Comparison of ENCODE assay signal across 24 mouse cellular contexts in the genomic region with DNA sequence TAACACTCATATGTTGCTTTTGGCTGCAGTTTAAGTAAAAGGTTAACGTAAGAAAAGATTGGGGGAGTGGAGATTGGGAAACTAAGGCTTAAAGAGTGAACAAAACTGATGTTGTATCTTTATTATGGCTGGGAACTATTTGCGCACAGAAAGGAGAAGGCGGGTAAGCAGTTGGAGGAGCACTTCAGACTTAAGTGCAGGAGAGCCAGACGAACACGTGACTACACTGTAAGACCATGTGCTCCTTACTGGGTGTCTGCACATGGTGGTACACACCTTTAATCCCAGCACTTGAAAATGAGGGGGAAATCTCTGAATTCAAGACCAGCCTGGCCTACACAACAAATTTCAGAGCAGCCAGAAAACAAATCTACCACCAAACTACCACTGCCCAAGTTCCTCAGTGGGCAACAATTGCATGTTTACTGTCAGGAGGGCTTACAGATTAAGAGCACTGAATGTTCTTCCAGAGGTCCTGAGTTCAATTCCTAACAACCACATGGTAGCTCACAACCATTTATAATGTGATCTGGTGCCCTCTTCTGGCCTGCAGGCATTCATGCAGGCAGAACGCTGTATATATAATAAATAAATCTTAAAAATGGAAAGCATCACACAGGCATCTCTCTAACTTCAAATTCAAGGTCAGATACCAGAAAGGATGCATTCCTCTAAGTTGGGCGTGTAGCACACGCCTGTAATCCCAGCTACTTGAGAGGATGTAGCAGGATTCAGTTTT. TPM values are rescaled to one million over a fixed set of nuclear protein-coding genes. Genes with fewer than 3 reads are reported as not detected.
A peak's percentile ranks its signal among the peaks of the same experiment; 100 is the strongest.
DNase-seq lines count a peak whose midpoint lies in the region; ATAC-seq and TF ChIP-seq lines count a peak whose summit lies in the region.
"Had no signal": no experiment of that assay in that cellular context is flagged by ENCODE, and none has a peak within 500 bp of the region (broad histone marks: within the 10 kb centered on the region; RNA-seq: fewer than 3 reads in every experiment).

No protein-coding gene starts in this region.

- 91% methylated on average over 8 of the region's 8 CpGs for WGBS in forebrain, postnatal 0 days
- WGBS in forebrain, embryonic 14.5 days, result 94% methylated on average over 8 of the region's 8 CpGs
- 90% methylated on average over 8 of the region's 8 CpGs for WGBS in kidney, adult 2 months
- WGBS in kidney, embryonic 16.5 days, result 90% methylated on average over 8 of the region's 8 CpGs
- WGBS in lung, adult 2 months, result 74% methylated on average over 8 of the region's 8 CpGs

- H3K27ac ChIP-seq in forebrain, postnatal 0 days (ENCODE audit: low read depth, low read length), result no peak overlapping the region
- H3K27ac ChIP-seq in forebrain, embryonic 14.5 days (ENCODE audit: low read depth, low read length), result no peak overlapping the region
- H3K27ac ChIP-seq in kidney, adult 2 months (ENCODE audit: insufficient read depth, low read depth, low read length), result no peak overlapping the region
- no peak overlapping the region for H3K27ac ChIP-seq in kidney, embryonic 16.5 days (ENCODE audit: low read length)
- H3K27ac ChIP-seq: embryonic facial prominence, embryonic 12.5 days; forebrain, embryonic 15.5 days; limb, embryonic 10.5 days; neural tube, embryonic 12.5 days had no signal

- TF ChIP-seq CTCF in forebrain, postnatal 0 days (IDR thresholded peaks at IDR 0.05; ENCODE audit: low read depth), result peak; percentile 59
- TF ChIP-seq CTCF in kidney, adult 2 months (conservative IDR thresholded peaks at IDR 0.05; ENCODE audit: insufficient read depth, insufficient read length, low read depth, low read length), result 0 out of 2 replicates have a peak, but pooled peaks have one; percentile 21
- TF ChIP-seq CTCF in lung, adult 2 months (IDR thresholded peaks at IDR 0.05; ENCODE audit: insufficient read depth, low read length), result no peak

- no peaks in the 10 kb centered on the region for H3K9me3 ChIP-seq in forebrain, postnatal 0 days (ENCODE audit: low read length)
- H3K9me3 ChIP-seq in forebrain, embryonic 14.5 days (replicated peaks; ENCODE audit: control insufficient read depth, low read length), result no peaks in the 10 kb centered on the region
- H3K9me3 ChIP-seq in kidney, embryonic 16.5 days (ENCODE audit: low read length), result no peaks in the 10 kb centered on the region
- H3K9me3 ChIP-seq: embryonic facial prominence, embryonic 12.5 days; forebrain, embryonic 15.5 days; heart, embryonic 12.5 days; limb, embryonic 10.5 days; neural tube, embryonic 12.5 days had no signal

- peaks cover 7% of the 10 kb centered on the region for H3K4me1 ChIP-seq in forebrain, postnatal 0 days (ENCODE audit: insufficient read depth)
- H3K4me1 ChIP-seq in forebrain, embryonic 14.5 days (ENCODE audit: control insufficient read depth, insufficient read depth, low read length), result peaks cover 14% of the 10 kb centered on the region; the same call in 1 of the 2 replicates
- H3K4me1 ChIP-seq in kidney, adult 2 months (ENCODE audit: control insufficient read depth, insufficient read depth, low read length), result no peaks in the 10 kb centered on the region; the same call in 1 of the 2 replicates
- peaks cover 21% of the 10 kb centered on the region for H3K4me1 ChIP-seq in kidney, embryonic 16.5 days (ENCODE audit: insufficient read depth, low read length)
- no peaks in the 10 kb centered on the region for H3K4me1 ChIP-seq in lung, adult 2 months (ENCODE audit: control insufficient read depth, insufficient read depth, low read length)

- peaks cover 86% of the 10 kb centered on the region for H3K36me3 ChIP-seq in forebrain, postnatal 0 days (ENCODE audit: insufficient read depth)
- H3K36me3 ChIP-seq in forebrain, embryonic 14.5 days (ENCODE audit: control insufficient read depth, insufficient read depth, low read length), result peaks cover 92% of the 10 kb centered on the region
- peaks cover 13% of the 10 kb centered on the region for H3K36me3 ChIP-seq in kidney, adult 2 months (ENCODE audit: control insufficient read depth, insufficient read depth, low read length)
- peaks cover 92% of the 10 kb centered on the region for H3K36me3 ChIP-seq in kidney, embryonic 16.5 days (ENCODE audit: insufficient read depth, low read length)

- no peak overlapping the region for H3K9ac ChIP-seq in forebrain, postnatal 0 days
- no peak overlapping the region for H3K9ac ChIP-seq in forebrain, embryonic 14.5 days (ENCODE audit: low read length)
- H3K9ac ChIP-seq in kidney, embryonic 16.5 days (replicated peaks; ENCODE audit: low read length), result no peak overlapping the region
- H3K9ac ChIP-seq: embryonic facial prominence, embryonic 12.5 days; forebrain, embryonic 15.5 days; heart, embryonic 12.5 days; neural tube, embryonic 12.5 days had no signal

- no peak for TF ChIP-seq POLR2A in kidney, adult 2 months (IDR thresholded peaks at IDR 0.05; ENCODE audit: low read depth, low read length)
- TF ChIP-seq POLR2A in lung, adult 2 months (IDR thresholded peaks at IDR 0.05; ENCODE audit: borderline replicate concordance, extremely low read depth, low read depth, low read length), result no peak

- no peak overlapping the region for H3K4me2 ChIP-seq in forebrain, postnatal 0 days (ENCODE audit: low read depth)
- no peak overlapping the region for H3K4me2 ChIP-seq in forebrain, embryonic 14.5 days (ENCODE audit: low read length)
- no peak overlapping the region for H3K4me2 ChIP-seq in kidney, embryonic 16.5 days (replicated peaks; ENCODE audit: low read depth, low read length)
- H3K4me2 ChIP-seq: embryonic facial prominence, embryonic 12.5 days; forebrain, embryonic 15.5 days; heart, embryonic 12.5 days; midbrain, embryonic 11.5 days; neural tube, embryonic 12.5 days had no signal

- H3K27me3 ChIP-seq in forebrain, postnatal 0 days (ENCODE audit: insufficient read depth, low read length), result no peaks in the 10 kb centered on the region
- H3K27me3 ChIP-seq in forebrain, embryonic 14.5 days (replicated peaks; ENCODE audit: control insufficient read depth, insufficient read depth, low read length), result no peaks in the 10 kb centered on the region
- H3K27me3 ChIP-seq in kidney, adult 2 months (replicated peaks; ENCODE audit: control insufficient read depth, insufficient read depth, low read length), result no peaks in the 10 kb centered on the region
- no peaks in the 10 kb centered on the region for H3K27me3 ChIP-seq in kidney, embryonic 16.5 days (ENCODE audit: insufficient read depth, low read length)
- H3K27me3 ChIP-seq: embryonic facial prominence, embryonic 12.5 days; forebrain, embryonic 15.5 days; heart, embryonic 12.5 days; neural tube, embryonic 12.5 days had no signal

- peak; percentile 22 for DNase-seq in forebrain, postnatal 0 days
- DNase-seq in forebrain, embryonic 14.5 days (ENCODE audit: low spot score), result no peak
- DNase-seq in kidney, adult 2 months, result no peak
- peak; percentile 38 for DNase-seq in lung, adult 2 months
- no peak for DNase-seq in lung, postnatal 14 days
- peak; percentile 76 for DNase-seq in lung, postnatal 36 days
- no peak for DNase-seq in Muller cell, postnatal 12 days (ENCODE audit: inconsistent ontology term)
- DNase-seq: adrenal gland, adult 2 months; cerebellum, adult 2 months; heart, postnatal 4 days; kidney, postnatal 10 days; right cerebral cortex, postnatal 4 days had no signal

- ATAC-seq in forebrain, postnatal 0 days, result no peak
- ATAC-seq in forebrain, embryonic 14.5 days, result no peak
- no peak for ATAC-seq in kidney, embryonic 16.5 days (ENCODE audit: low FRiP score, low TSS enrichment)
- ATAC-seq: forebrain, embryonic 15.5 days; inflammation-experienced regulatory T-cells, adult 6 months had no signal

- no peak overlapping the region for H3K4me3 ChIP-seq in forebrain, postnatal 0 days (ENCODE audit: low read depth, low read length)
- no peak overlapping the region for H3K4me3 ChIP-seq in forebrain, embryonic 14.5 days (ENCODE audit: low read depth, low read length)
- H3K4me3 ChIP-seq in kidney, adult 2 months (ENCODE audit: insufficient read depth, low read depth, low read length), result no peak overlapping the region
- H3K4me3 ChIP-seq in kidney, embryonic 16.5 days (ENCODE audit: low read length), result no peak overlapping the region
- no peak overlapping the region for H3K4me3 ChIP-seq in lung, adult 2 months (replicated peaks; ENCODE audit: extremely low read depth, low read depth, low read length)
- H3K4me3 ChIP-seq: embryonic facial prominence, embryonic 12.5 days; erythroblast, embryonic 14.5 days; forebrain, embryonic 15.5 days; heart, embryonic 12.5 days; limb, embryonic 10.5 days; neural tube, embryonic 12.5 days had no signal

RNA-seq across cellular contexts. Expression of a gene that starts 5.9 kb away (rescaled TPM):
- total RNA-seq in forebrain, postnatal 0 days (2014; rRNA removed), result 15.6 and 21.7 TPM in 2 replicates
- 3.8 and 4.6 TPM in 2 replicates for polyA plus RNA-seq in forebrain, postnatal 0 days (2015; fragmentation: Nextera tagmentation; extraction: Ambion mirVana)
- 4.8 and 5.7 TPM in 2 replicates for polyA plus RNA-seq in forebrain, embryonic 14.5 days (2014; fragmentation: Nextera tagmentation; extraction: Ambion mirVana)
- polyA plus RNA-seq in kidney, adult 2 months (2012; rRNA removed), result 1.2 and 1.5 TPM in 2 replicates
- 3.4 TPM in 2 replicates for polyA plus RNA-seq in kidney, embryonic 16.5 days (2015; fragmentation: Nextera tagmentation; extraction: Ambion mirVana)
- 2.8 and 2.9 TPM in 2 replicates for polyA plus RNA-seq in lung, adult 2 months (2012; rRNA removed)

RNA-seq across cellular contexts. Expression of a gene that starts 6.3 kb away (rescaled TPM):
- not detected in 2 replicates for total RNA-seq in forebrain, postnatal 0 days (2014; rRNA removed)
- polyA plus RNA-seq in forebrain, postnatal 0 days (2015; fragmentation: Nextera tagmentation; extraction: Ambion mirVana), result not detected in 2 replicates
- polyA plus RNA-seq in forebrain, embryonic 14.5 days (2014; fragmentation: Nextera tagmentation; extraction: Ambion mirVana), result not detected in 2 replicates
- not detected in 2 replicates for polyA plus RNA-seq in kidney, adult 2 months (2012; rRNA removed)
- not detected in 2 replicates for polyA plus RNA-seq in kidney, embryonic 16.5 days (2015; fragmentation: Nextera tagmentation; extraction: Ambion mirVana)
- polyA plus RNA-seq in lung, adult 2 months (2012; rRNA removed), result not detected in 2 replicates
- total RNA-seq: adrenal gland, adult 2 months; granulocyte monocyte progenitor cell, adult 5-6 weeks; heart, postnatal 4 days; layer of hippocampus, adult 18-20 months; liver, adult 2 months had no signal
- polyA plus RNA-seq: adrenal gland, adult 2 months; cerebellum, adult 2 months; erythroblast, embryonic 14.5 days; forebrain, embryonic 15.5 days; heart, embryonic 12.5 days; inflammation-experienced regulatory T-cells, adult 6 months; limb, embryonic 10.5 days; liver, adult 2 months; midbrain, embryonic 11.5 days; neural tube, embryonic 12.5 days had no signal

RNA-seq across cellular contexts. Expression of a gene that starts 25.8 kb away (rescaled TPM):
- total RNA-seq in forebrain, postnatal 0 days (2014; rRNA removed), result under 0.01 TPM in 1 of 2 replicates, not detected in the other
- polyA plus RNA-seq in forebrain, postnatal 0 days (2015; fragmentation: Nextera tagmentation; extraction: Ambion mirVana), result 0.04 and 0.08 TPM in 2 replicates
- polyA plus RNA-seq in forebrain, embryonic 14.5 days (2014; fragmentation: Nextera tagmentation; extraction: Ambion mirVana), result not detected in 2 replicates
- polyA plus RNA-seq in kidney, adult 2 months (2012; rRNA removed), result not detected in 2 replicates
- 0.07 TPM in 1 of 2 replicates, not detected in the other for polyA plus RNA-seq in kidney, embryonic 16.5 days (2015; fragmentation: Nextera tagmentation; extraction: Ambion mirVana)
- not detected in 2 replicates for polyA plus RNA-seq in lung, adult 2 months (2012; rRNA removed)
- total RNA-seq: adrenal gland, adult 2 months; heart, postnatal 4 days; liver, adult 2 months had no signal
- polyA plus RNA-seq: adrenal gland, adult 2 months; cerebellum, adult 2 months; erythroblast, embryonic 14.5 days; heart, embryonic 12.5 days; inflammation-experienced regulatory T-cells, adult 6 months; liver, adult 2 months; midbrain, embryonic 11.5 days; neural tube, embryonic 12.5 days had no signal

RNA-seq across cellular contexts. Expression of a gene that starts 29.2 kb away (rescaled TPM):
- 180 and 239 TPM in 2 replicates for total RNA-seq in forebrain, postnatal 0 days (2014; rRNA removed)
- 420 and 499 TPM in 2 replicates for polyA plus RNA-seq in forebrain, postnatal 0 days (2015; fragmentation: Nextera tagmentation; extraction: Ambion mirVana)
- polyA plus RNA-seq in forebrain, embryonic 14.5 days (2014; fragmentation: Nextera tagmentation; extraction: Ambion mirVana), result 506 and 542 TPM in 2 replicates
- polyA plus RNA-seq in kidney, adult 2 months (2012; rRNA removed), result 244 and 276 TPM in 2 replicates
- polyA plus RNA-seq in kidney, embryonic 16.5 days (2015; fragmentation: Nextera tagmentation; extraction: Ambion mirVana), result 453 and 471 TPM in 2 replicates
- polyA plus RNA-seq in lung, adult 2 months (2012; rRNA removed), result 129 and 146 TPM in 2 replicates

RNA-seq across cellular contexts. Expression of a gene that starts 38.9 kb away (rescaled TPM):
- total RNA-seq in forebrain, postnatal 0 days (2014; rRNA removed), result 32.0 and 36.2 TPM in 2 replicates
- polyA plus RNA-seq in forebrain, postnatal 0 days (2015; fragmentation: Nextera tagmentation; extraction: Ambion mirVana), result 66.6 and 70.7 TPM in 2 replicates
- 89.3 and 91.5 TPM in 2 replicates for polyA plus RNA-seq in forebrain, embryonic 14.5 days (2014; fragmentation: Nextera tagmentation; extraction: Ambion mirVana)
- 54.0 and 57.5 TPM in 2 replicates for polyA plus RNA-seq in kidney, adult 2 months (2012; rRNA removed)
- polyA plus RNA-seq in kidney, embryonic 16.5 days (2015; fragmentation: Nextera tagmentation; extraction: Ambion mirVana), result 90.4 and 91.1 TPM in 2 replicates
- polyA plus RNA-seq in lung, adult 2 months (2012; rRNA removed), result 49.8 and 50.5 TPM in 2 replicates

Comparison
In these comparisons a context has a peak if more than half of its experiments do, and no peak if none do; other contexts are left out.
1. DNase-seq: peak in forebrain, postnatal 0 days (single experiment), lung, adult 2 months (single experiment) and lung, postnatal 36 days (single experiment); none in forebrain, embryonic 14.5 days (single experiment), kidney, adult 2 months (single experiment), lung, postnatal 14 days (single experiment) and Muller cell, postnatal 12 days (single experiment).